Mouse (Mus musculus): Measurements from ENCODE around the gene G6pc3. TPM values are rescaled to one million over a fixed set of nuclear protein-coding genes. Genes with fewer than 3 reads are reported as not detected.

G6pc3 gene
- total and polyA plus RNA-seq, 2 experiments from 2014 or later, result 46.2 to 70.1 TPM

- H3K4me3 ChIP-seq (ENCODE audit: low read length), result no peak overlapping the region
- no peaks in the 10 kb centered on the region for H3K27me3 ChIP-seq (ENCODE audit: insufficient read depth, low read length)
- H3K4me2 ChIP-seq (ENCODE audit: low read depth, low read length), result no peak overlapping the region
- H3K4me1 ChIP-seq (ENCODE audit: insufficient read depth, low read length), result peaks cover 51% of the 10 kb centered on the region
- no peak overlapping the region for H3K9ac ChIP-seq (replicated peaks; ENCODE audit: low read length)
- H3K27ac ChIP-seq, result peak overlapping the region; percentile 41; the same call in 1 of the 2 replicates
- no peaks in the 10 kb centered on the region for H3K36me3 ChIP-seq (ENCODE audit: insufficient read depth, low read length)
- ATAC-seq (peak; percentile 28; the same call in 1 of the 2 replicates), DNase-seq (ENCODE audit: low spot score) (no peak)
- 32% methylated on average over 12 of the region's 12 CpGs for WGBS
- TF ChIP-seq CTCF (IDR thresholded peaks at IDR 0.05; ENCODE audit: low read depth), result no peak
- no peaks in the 10 kb centered on the region for H3K9me3 ChIP-seq (ENCODE audit: low read length)
Measured at GRCm38 (mm10) chr11:102216056-102216885, 26.9 kb downstream of the G6pc3 start.

- no peaks in the 10 kb centered on the region for H3K36me3 ChIP-seq (ENCODE audit: insufficient read depth, low read length)
- no peak for ATAC-seq
- H3K9me3 ChIP-seq (ENCODE audit: low read length), result no peaks in the 10 kb centered on the region
- H3K4me3 ChIP-seq (ENCODE audit: low read length), result no peak overlapping the region
- peaks cover 51% of the 10 kb centered on the region for H3K4me1 ChIP-seq (ENCODE audit: insufficient read depth, low read length)
- TF ChIP-seq CTCF (IDR thresholded peaks at IDR 0.05; ENCODE audit: low read depth), result no peak
- no peak overlapping the region for H3K9ac ChIP-seq (replicated peaks; ENCODE audit: low read length)
- no peaks in the 10 kb centered on the region for H3K27me3 ChIP-seq (ENCODE audit: insufficient read depth, low read length)
- H3K4me2 ChIP-seq (ENCODE audit: low read depth, low read length), result no peak overlapping the region
- no peak for DNase-seq (ENCODE audit: low spot score)
- WGBS, result 50% methylated on average over 5 of the region's 5 CpGs
- no peak overlapping the region for H3K27ac ChIP-seq
Measured at GRCm38 (mm10) chr11:102216886-102217240, 27.4 kb downstream of the G6pc3 start.

- Histone ChIP-seq H3K27me3 (ENCODE audit: insufficient read depth, low read length) (no peaks in the 10 kb centered on the region), H3K9ac (replicated peaks; ENCODE audit: low read length) (0 out of 2 replicates have a peak overlapping the region, but pooled peaks have one; percentile 13), H3K4me1 (ENCODE audit: insufficient read depth, low read length) (peaks cover 51% of the 10 kb centered on the region), H3K9me3 (ENCODE audit: low read length) (no peaks in the 10 kb centered on the region), H3K4me3 (ENCODE audit: low read length) (no peak overlapping the region), H3K36me3 (ENCODE audit: insufficient read depth, low read length) (no peaks in the 10 kb centered on the region), H3K27ac (peak overlapping the region; percentile 52; the same call in 1 of the 2 replicates), H3K4me2 (ENCODE audit: low read depth, low read length) (peak overlapping the region; percentile 53; the same call in 1 of the 2 replicates)
- TF ChIP-seq CTCF (IDR thresholded peaks at IDR 0.05; ENCODE audit: low read depth), result no peak
- ATAC-seq (no peak), DNase-seq (ENCODE audit: low spot score) (no peak)
- 61% methylated on average over 6 of the region's 6 CpGs for WGBS
Measured at GRCm38 (mm10) chr11:102217396-102217795, 28.0 kb downstream of the G6pc3 start.

- WGBS, result 66% methylated on average over 7 of the region's 7 CpGs
- no peak for TF ChIP-seq CTCF (IDR thresholded peaks at IDR 0.05; ENCODE audit: low read depth)
- peaks cover 51% of the 10 kb centered on the region for H3K4me1 ChIP-seq (ENCODE audit: insufficient read depth, low read length)
Measured at GRCm38 (mm10) chr11:102217876-102218430, 28.5 kb downstream of the G6pc3 start.

GRCm38 (mm10) chr11:102218783-102219182 is 29.4 kb downstream of the G6pc3 start:
- WGBS, result under 1% methylated on average over 10 of the region's 10 CpGs
- Histone ChIP-seq H3K9ac (replicated peaks; ENCODE audit: low read length) (peak overlapping the region; percentile 31), H3K27me3 (ENCODE audit: insufficient read depth, low read length) (no peaks in the 10 kb centered on the region), H3K4me3 (ENCODE audit: low read length) (peak overlapping the region; percentile 24), H3K4me2 (ENCODE audit: low read depth, low read length) (peak overlapping the region; percentile 53), H3K9me3 (ENCODE audit: low read length) (no peaks in the 10 kb centered on the region), H3K4me1 (ENCODE audit: insufficient read depth, low read length) (peaks cover 51% of the 10 kb centered on the region), H3K27ac (peak overlapping the region; percentile 52; the same call in 1 of the 2 replicates), H3K36me3 (ENCODE audit: insufficient read depth, low read length) (0 out of 2 replicates have a peak, but pooled peaks cover 4% of the 10 kb centered on the region)
- ATAC-seq (peak; percentile 84), DNase-seq (ENCODE audit: low spot score) (peak; percentile 92)
- TF ChIP-seq CTCF (IDR thresholded peaks at IDR 0.05; ENCODE audit: low read depth), result no peak

More at GRCm38 (mm10) chr11:102217876-102218430, 28.5 kb downstream of the G6pc3 start:
- H3K4me3 ChIP-seq (ENCODE audit: low read length), result peak overlapping the region; percentile 24
- no peak for DNase-seq (ENCODE audit: low spot score)
- H3K27me3 ChIP-seq (ENCODE audit: insufficient read depth, low read length), result no peaks in the 10 kb centered on the region
- peak overlapping the region; percentile 52; the same call in 1 of the 2 replicates for H3K27ac ChIP-seq
- H3K36me3 ChIP-seq (ENCODE audit: insufficient read depth, low read length), result 0 out of 2 replicates have a peak, but pooled peaks cover 4% of the 10 kb centered on the region
- ATAC-seq, result no peak
- no peaks in the 10 kb centered on the region for H3K9me3 ChIP-seq (ENCODE audit: low read length)
- peak overlapping the region; percentile 53 for H3K4me2 ChIP-seq (ENCODE audit: low read depth, low read length)
- peak overlapping the region; percentile 31; the same call in 1 of the 2 replicates for H3K9ac ChIP-seq (replicated peaks; ENCODE audit: low read length)

GRCm38 (mm10) chr11:102219247-102219993 is 30.0 kb downstream of the G6pc3 start:
- Histone ChIP-seq H3K27ac (peak overlapping the region; percentile 52; the same call in 1 of the 2 replicates), H3K27me3 (ENCODE audit: insufficient read depth, low read length) (no peaks in the 10 kb centered on the region), H3K4me2 (ENCODE audit: low read depth, low read length) (peak overlapping the region; percentile 53), H3K9ac (replicated peaks; ENCODE audit: low read length) (peak overlapping the region; percentile 9; the same call in 1 of the 2 replicates), H3K9me3 (ENCODE audit: low read length) (no peaks in the 10 kb centered on the region), H3K36me3 (ENCODE audit: insufficient read depth, low read length) (0 out of 2 replicates have a peak, but pooled peaks cover 4% of the 10 kb centered on the region), H3K4me3 (ENCODE audit: low read length) (0 out of 2 replicates have a peak overlapping the region, but pooled peaks have one; percentile 24), H3K4me1 (ENCODE audit: insufficient read depth, low read length) (peaks cover 48% of the 10 kb centered on the region)
- DNase-seq (ENCODE audit: low spot score), result no peak
- TF ChIP-seq CTCF (IDR thresholded peaks at IDR 0.05; ENCODE audit: low read depth), result no peak
- 59% methylated on average over 13 of the region's 14 CpGs for WGBS
- ATAC-seq, result no peak

Data from hindbrain, postnatal 0 days (tissue).